Mouse (Mus musculus): ENCODE data around the gene Akr1c14. TPM values are rescaled to one million over a fixed set of nuclear protein-coding genes. Genes with fewer than 3 reads are reported as not detected.

Akr1c14 gene
- polyA plus RNA-seq (2015; fragmentation: Illumina TruSeq; extraction: RNeasy Lipid Tissue Mini Kit (QIAGEN cat#74804); ENCODE audit: insufficient read depth, low read depth, low replicate concordance): 2.6 TPM

GRCm38 (mm10) chr13:4048719-4049118, at the start of gene Akr1c14:
Akr1c14 (plus strand) TSS chr13:4049011.

Other genes starting within 250 kb of the Akr1c14 start
- not detected for gene Calml3, start 244.7 kb upstream of the Akr1c14 start, polyA plus RNA-seq (2015; fragmentation: Illumina TruSeq; extraction: RNeasy Lipid Tissue Mini Kit (QIAGEN cat#74804); ENCODE audit: insufficient read depth, low read depth, low replicate concordance)
- gene Calm4, start 211.3 kb upstream of the Akr1c14 start, polyA plus RNA-seq (2015; fragmentation: Illumina TruSeq; extraction: RNeasy Lipid Tissue Mini Kit (QIAGEN cat#74804); ENCODE audit: insufficient read depth, low read depth, low replicate concordance): not detected
- not detected for gene Calm5, start 194.8 kb upstream of the Akr1c14 start, polyA plus RNA-seq (2015; fragmentation: Illumina TruSeq; extraction: RNeasy Lipid Tissue Mini Kit (QIAGEN cat#74804); ENCODE audit: insufficient read depth, low read depth, low replicate concordance)
- gene Net1, start 130.8 kb upstream of the Akr1c14 start, polyA plus RNA-seq (2015; fragmentation: Illumina TruSeq; extraction: RNeasy Lipid Tissue Mini Kit (QIAGEN cat#74804); ENCODE audit: insufficient read depth, low read depth, low replicate concordance): 6.7 TPM
- gene Tubal3, start 130.7 kb upstream of the Akr1c14 start, polyA plus RNA-seq (2015; fragmentation: Illumina TruSeq; extraction: RNeasy Lipid Tissue Mini Kit (QIAGEN cat#74804); ENCODE audit: insufficient read depth, low read depth, low replicate concordance): not detected
- gene Ucn3, start 103.7 kb upstream of the Akr1c14 start, polyA plus RNA-seq (2015; fragmentation: Illumina TruSeq; extraction: RNeasy Lipid Tissue Mini Kit (QIAGEN cat#74804); ENCODE audit: insufficient read depth, low read depth, low replicate concordance): 26.9 TPM
- not detected for gene Akr1c18, start 101.6 kb downstream of the Akr1c14 start, polyA plus RNA-seq (2015; fragmentation: Illumina TruSeq; extraction: RNeasy Lipid Tissue Mini Kit (QIAGEN cat#74804); ENCODE audit: insufficient read depth, low read depth, low replicate concordance)
- gene Akr1c13, start 142.1 kb downstream of the Akr1c14 start, polyA plus RNA-seq (2015; fragmentation: Illumina TruSeq; extraction: RNeasy Lipid Tissue Mini Kit (QIAGEN cat#74804); ENCODE audit: insufficient read depth, low read depth, low replicate concordance): 4.8 TPM
- gene Akr1c19, start 179.7 kb downstream of the Akr1c14 start, polyA plus RNA-seq (2015; fragmentation: Illumina TruSeq; extraction: RNeasy Lipid Tissue Mini Kit (QIAGEN cat#74804); ENCODE audit: insufficient read depth, low read depth, low replicate concordance): 3.8 TPM
- 4.9 TPM for gene Akr1c12, start 230.4 kb downstream of the Akr1c14 start, polyA plus RNA-seq (2015; fragmentation: Illumina TruSeq; extraction: RNeasy Lipid Tissue Mini Kit (QIAGEN cat#74804); ENCODE audit: insufficient read depth, low read depth, low replicate concordance)

All from pancreas, adult 10 weeks (tissue).